Mouse (Mus musculus): Measurements from ENCODE around the gene Tm9sf2. TPM values are rescaled to one million over a fixed set of nuclear protein-coding genes. Genes with fewer than 3 reads are reported as not detected.

Tm9sf2 gene
- polyA plus RNA-seq, 1 experiment from 2014 or later = 132 TPM

GRCm38 (mm10) chr14:122140126-122140525 lies 33.3 kb downstream of the Tm9sf2 start:
- peaks cover 8% of the 10 kb centered on the region for H3K36me3 ChIP-seq (ENCODE audit: control insufficient read depth, insufficient read depth, low read length)

GRCm38 (mm10) chr14:122143585-122144269 lies 36.9 kb downstream of the Tm9sf2 start:
- DNase-seq (ENCODE audit: low spot score) (no peak), ATAC-seq (ENCODE audit: insufficient read depth, low FRiP score, low TSS enrichment) (no peak)
- Histone ChIP-seq H3K27me3 (ENCODE audit: control insufficient read depth, insufficient read depth, low read length) (no peaks in the 10 kb centered on the region), H3K4me2 (ENCODE audit: low read depth) (no peak overlapping the region), H3K9me3 (ENCODE audit: control insufficient read depth, low read length) (no peaks in the 10 kb centered on the region), H3K27ac (ENCODE audit: low read depth, low read length) (no peak overlapping the region), H3K4me3 (ENCODE audit: low read depth, low read length) (no peak overlapping the region), H3K36me3 (ENCODE audit: control insufficient read depth, insufficient read depth, low read length) (peaks cover 8% of the 10 kb centered on the region; the same call in 1 of the 2 replicates), H3K9ac (ENCODE audit: low read length) (no peak overlapping the region), H3K4me1 (ENCODE audit: control insufficient read depth, insufficient read depth, low read length) (no peaks in the 10 kb centered on the region)
- WGBS = 95% methylated on average over 4 of the region's 4 CpGs

More at GRCm38 (mm10) chr14:122140126-122140525, 33.3 kb downstream of the Tm9sf2 start:
- no peak for DNase-seq (ENCODE audit: low spot score)
- 46% methylated on average over 1 of the region's 1 CpGs for WGBS
- Histone ChIP-seq H3K27ac (ENCODE audit: low read depth, low read length) (no peak overlapping the region), H3K4me2 (ENCODE audit: low read depth) (no peak overlapping the region), H3K4me1 (ENCODE audit: control insufficient read depth, insufficient read depth, low read length) (no peaks in the 10 kb centered on the region), H3K9ac (ENCODE audit: low read length) (no peak overlapping the region), H3K27me3 (ENCODE audit: control insufficient read depth, insufficient read depth, low read length) (no peaks in the 10 kb centered on the region), H3K4me3 (ENCODE audit: low read depth, low read length) (no peak overlapping the region), H3K9me3 (ENCODE audit: control insufficient read depth, low read length) (no peaks in the 10 kb centered on the region)
- ATAC-seq (ENCODE audit: insufficient read depth, low FRiP score, low TSS enrichment) = no peak

DNA sequence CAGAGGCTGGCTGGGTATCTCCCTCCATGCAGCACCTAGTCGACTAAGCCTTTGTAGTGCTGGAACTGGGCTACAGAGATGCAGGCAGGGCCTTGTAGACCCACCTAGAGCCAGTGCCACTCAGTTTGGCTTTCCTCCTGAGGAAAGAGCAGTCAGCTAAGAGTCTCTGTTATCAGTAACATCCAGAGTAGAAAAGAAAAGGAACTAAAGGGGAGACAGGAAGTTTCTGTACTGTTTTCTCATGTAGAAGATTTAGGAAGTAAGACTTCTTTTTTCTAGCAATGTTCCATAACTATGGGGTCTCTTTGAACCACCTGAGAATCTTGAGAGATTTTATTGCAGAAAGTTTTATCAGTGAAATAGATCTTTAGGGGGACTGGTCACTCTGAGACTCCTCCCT lies 38.5 kb downstream of the Tm9sf2 start:
- H3K4me1 ChIP-seq (ENCODE audit: control insufficient read depth, insufficient read depth, low read length) = no peaks in the 10 kb centered on the region
- no peak overlapping the region for H3K27ac ChIP-seq (ENCODE audit: low read depth, low read length)
- H3K4me2 ChIP-seq (ENCODE audit: low read depth) = no peak overlapping the region
- DNase-seq (ENCODE audit: low spot score) (no peak), ATAC-seq (ENCODE audit: insufficient read depth, low FRiP score, low TSS enrichment) (no peak)
- WGBS = 74% methylated on average over 1 of the region's 1 CpGs
- no peak overlapping the region for H3K4me3 ChIP-seq (ENCODE audit: low read depth, low read length)
- no peak overlapping the region for H3K9ac ChIP-seq (ENCODE audit: low read length)
- H3K36me3 ChIP-seq (ENCODE audit: control insufficient read depth, insufficient read depth, low read length) = peaks cover 4% of the 10 kb centered on the region; the same call in 1 of the 2 replicates
- H3K9me3 ChIP-seq (ENCODE audit: control insufficient read depth, low read length) = no peaks in the 10 kb centered on the region
- H3K27me3 ChIP-seq (ENCODE audit: control insufficient read depth, insufficient read depth, low read length) = no peaks in the 10 kb centered on the region

DNA sequence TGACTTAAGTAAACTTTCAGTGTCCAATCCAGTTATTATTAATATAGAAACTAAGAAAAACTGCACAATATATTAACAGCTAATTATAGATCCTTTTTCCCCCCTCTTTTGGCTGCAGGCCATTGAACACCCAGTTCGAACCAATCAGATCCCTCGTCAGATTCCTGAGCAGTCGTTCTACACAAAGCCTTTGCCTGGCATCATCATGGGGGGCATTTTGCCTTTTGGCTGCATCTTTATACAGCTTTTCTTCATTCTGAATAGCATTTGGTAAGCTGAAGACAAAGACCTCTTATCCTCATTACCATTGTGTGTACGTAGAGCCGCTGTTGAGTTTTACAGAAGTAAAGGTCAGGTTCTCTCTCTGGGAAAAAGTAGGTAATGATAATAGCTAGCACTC lies 43.8 kb downstream of the Tm9sf2 start:
- no peaks in the 10 kb centered on the region for H3K4me1 ChIP-seq (ENCODE audit: control insufficient read depth, insufficient read depth, low read length)
- DNase-seq (ENCODE audit: low spot score) (no peak), ATAC-seq (ENCODE audit: insufficient read depth, low FRiP score, low TSS enrichment) (no peak)
- peaks cover 5% of the 10 kb centered on the region for H3K36me3 ChIP-seq (ENCODE audit: control insufficient read depth, insufficient read depth, low read length)
- H3K27ac ChIP-seq (ENCODE audit: low read depth, low read length) = no peak overlapping the region
- 82% methylated on average over 5 of the region's 5 CpGs for WGBS
- H3K27me3 ChIP-seq (ENCODE audit: control insufficient read depth, insufficient read depth, low read length) = no peaks in the 10 kb centered on the region
- no peaks in the 10 kb centered on the region for H3K9me3 ChIP-seq (ENCODE audit: control insufficient read depth, low read length)
- H3K4me2 ChIP-seq (ENCODE audit: low read depth) = no peak overlapping the region
- H3K4me3 ChIP-seq (ENCODE audit: low read depth, low read length) = no peak overlapping the region
- H3K9ac ChIP-seq (ENCODE audit: low read length) = no peak overlapping the region

GRCm38 (mm10) chr14:122157738-122158137 lies 50.9 kb downstream of the Tm9sf2 start:
- ATAC-seq (ENCODE audit: insufficient read depth, low FRiP score, low TSS enrichment) = no peak
- no peaks in the 10 kb centered on the region for H3K9me3 ChIP-seq (ENCODE audit: control insufficient read depth, low read length)
- no peaks in the 10 kb centered on the region for H3K27me3 ChIP-seq (ENCODE audit: control insufficient read depth, insufficient read depth, low read length)
- H3K36me3 ChIP-seq (ENCODE audit: control insufficient read depth, insufficient read depth, low read length) = peaks cover 4% of the 10 kb centered on the region
- H3K4me1 ChIP-seq (ENCODE audit: control insufficient read depth, insufficient read depth, low read length) = no peaks in the 10 kb centered on the region
- H3K4me3 ChIP-seq (ENCODE audit: low read depth, low read length) = no peak overlapping the region
- 95% methylated on average over 7 of the region's 7 CpGs for WGBS
- no peak for DNase-seq (ENCODE audit: low spot score)
- H3K4me2 ChIP-seq (ENCODE audit: low read depth) = no peak overlapping the region
- H3K27ac ChIP-seq (ENCODE audit: low read depth, low read length) = no peak overlapping the region
- no peak overlapping the region for H3K9ac ChIP-seq (ENCODE audit: low read length)

DNA sequence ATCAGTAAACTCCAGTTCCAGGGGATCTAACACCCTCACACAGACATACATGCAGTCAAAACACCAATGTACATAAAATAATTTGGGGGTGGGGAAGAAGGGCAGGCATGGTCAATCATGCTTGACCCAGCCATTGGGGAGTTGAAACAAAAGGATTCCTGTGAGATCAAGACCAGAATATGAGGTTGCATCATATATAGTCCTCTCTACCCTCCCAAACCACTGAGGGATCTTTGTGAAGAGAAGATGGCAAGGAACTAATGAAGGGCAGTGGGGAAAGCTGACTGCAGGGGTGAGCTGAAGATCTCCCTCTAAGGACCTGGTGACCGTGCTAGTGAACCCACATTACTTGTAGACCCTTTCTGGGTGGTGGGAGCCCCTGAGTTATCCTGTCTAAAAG lies 54.1 kb downstream of the Tm9sf2 start:
- Histone ChIP-seq H3K4me3 (ENCODE audit: low read depth, low read length) (no peak overlapping the region), H3K9ac (ENCODE audit: low read length) (no peak overlapping the region), H3K9me3 (ENCODE audit: control insufficient read depth, low read length) (no peaks in the 10 kb centered on the region), H3K4me2 (ENCODE audit: low read depth) (no peak overlapping the region), H3K27me3 (ENCODE audit: control insufficient read depth, insufficient read depth, low read length) (no peaks in the 10 kb centered on the region), H3K4me1 (ENCODE audit: control insufficient read depth, insufficient read depth, low read length) (no peaks in the 10 kb centered on the region), H3K27ac (ENCODE audit: low read depth, low read length) (no peak overlapping the region), H3K36me3 (ENCODE audit: control insufficient read depth, insufficient read depth, low read length) (peaks cover 2% of the 10 kb centered on the region)
- 85% methylated on average over 1 of the region's 1 CpGs for WGBS
- DNase-seq (ENCODE audit: low spot score) (no peak), ATAC-seq (ENCODE audit: insufficient read depth, low FRiP score, low TSS enrichment) (no peak)

- WGBS = 81% methylated on average over 7 of the region's 7 CpGs
- no peak for ATAC-seq (ENCODE audit: insufficient read depth, low FRiP score, low TSS enrichment)
- Histone ChIP-seq H3K4me3 (ENCODE audit: low read depth, low read length) (no peak overlapping the region), H3K36me3 (ENCODE audit: control insufficient read depth, insufficient read depth, low read length) (no peaks in the 10 kb centered on the region), H3K4me2 (ENCODE audit: low read depth) (no peak overlapping the region), H3K9me3 (ENCODE audit: control insufficient read depth, low read length) (no peaks in the 10 kb centered on the region), H3K4me1 (ENCODE audit: control insufficient read depth, insufficient read depth, low read length) (no peaks in the 10 kb centered on the region), H3K9ac (ENCODE audit: low read length) (no peak overlapping the region), H3K27me3 (ENCODE audit: control insufficient read depth, insufficient read depth, low read length) (no peaks in the 10 kb centered on the region), H3K27ac (ENCODE audit: low read depth, low read length) (no peak overlapping the region)
- no peak for DNase-seq (ENCODE audit: low spot score)
Measured at GRCm38 (mm10) chr14:122168912-122169311, 62.1 kb downstream of the Tm9sf2 start.

GRCm38 (mm10) chr14:122170202-122170781 lies 63.5 kb downstream of the Tm9sf2 start:
- WGBS = 82% methylated on average over 7 of the region's 7 CpGs
- Histone ChIP-seq H3K4me1 (ENCODE audit: control insufficient read depth, insufficient read depth, low read length) (no peaks in the 10 kb centered on the region), H3K4me2 (ENCODE audit: low read depth) (no peak overlapping the region), H3K36me3 (ENCODE audit: control insufficient read depth, insufficient read depth, low read length) (no peaks in the 10 kb centered on the region), H3K4me3 (ENCODE audit: low read depth, low read length) (no peak overlapping the region), H3K27ac (ENCODE audit: low read depth, low read length) (no peak overlapping the region), H3K9me3 (ENCODE audit: control insufficient read depth, low read length) (no peaks in the 10 kb centered on the region), H3K9ac (ENCODE audit: low read length) (no peak overlapping the region), H3K27me3 (ENCODE audit: control insufficient read depth, insufficient read depth, low read length) (no peaks in the 10 kb centered on the region)
- DNase-seq (ENCODE audit: low spot score) = no peak
- ATAC-seq (ENCODE audit: insufficient read depth, low FRiP score, low TSS enrichment) = no peak

- ATAC-seq (ENCODE audit: insufficient read depth, low FRiP score, low TSS enrichment) = no peak
- WGBS = 87% methylated on average over 7 of the region's 7 CpGs
- Histone ChIP-seq H3K4me3 (ENCODE audit: low read depth, low read length) (no peak overlapping the region), H3K9ac (ENCODE audit: low read length) (no peak overlapping the region), H3K4me2 (ENCODE audit: low read depth) (no peak overlapping the region), H3K9me3 (ENCODE audit: control insufficient read depth, low read length) (no peaks in the 10 kb centered on the region), H3K4me1 (ENCODE audit: control insufficient read depth, insufficient read depth, low read length) (no peaks in the 10 kb centered on the region), H3K27me3 (ENCODE audit: control insufficient read depth, insufficient read depth, low read length) (no peaks in the 10 kb centered on the region), H3K36me3 (ENCODE audit: control insufficient read depth, insufficient read depth, low read length) (no peaks in the 10 kb centered on the region), H3K27ac (ENCODE audit: low read depth, low read length) (no peak overlapping the region)
- no peak for DNase-seq (ENCODE audit: low spot score)
Measured at GRCm38 (mm10) chr14:122171031-122171430, 64.2 kb downstream of the Tm9sf2 start.

Measured in neural tube, embryonic 11.5 days (tissue).